Mouse (Mus musculus) midbrain, postnatal 0 days (tissue): Measurements from ENCODE around the gene Atrn. TPM values are rescaled to one million over a fixed set of nuclear protein-coding genes. Genes with fewer than 3 reads are reported as not detected.

Source experiments
- ATAC-seq: fragments of 200-750 bp; cut with Nextera tagmentation; 2 replicates; pipeline ENCODE4 v1.8.0; 2017; ENCODE audit warnings: moderate number of reproducible peaks, mild to moderate bottlenecking, moderate TSS enrichment, moderate library complexity; ENCODE audit not compliant: low FRiP score
- DNase-seq: peaks from one replicate; pipeline ENCODE4 v3.0.0-alpha.2; 2015; ENCODE audit warnings: low spot score
- H3K27ac ChIP-seq: fragments of 300-500 bp; sonication (generic); 2 replicates; pipeline ENCODE4 v1.5.1; 2014; ENCODE audit warnings: low read depth, mild to moderate bottlenecking, low read length, mixed read lengths
- H3K27me3 ChIP-seq: fragments of 300-500 bp; sonication (generic); 2 replicates; pipeline ENCODE4 v1.6.1; 2014; ENCODE audit warnings: low read length, control low read depth, mixed read lengths; ENCODE audit not compliant: insufficient read depth
- H3K36me3 ChIP-seq: fragments of 300-500 bp; sonication (generic); 2 replicates; pipeline ENCODE4 v1.6.1; 2014; ENCODE audit warnings: low read length, control low read depth, mixed read lengths; ENCODE audit not compliant: insufficient read depth
- H3K4me1 ChIP-seq: fragments of 300-500 bp; sonication (generic); 2 replicates; pipeline ENCODE4 v1.6.1; 2014; ENCODE audit warnings: mild to moderate bottlenecking, control low read depth, antibody characterized with exemption, low read length, mixed read lengths; ENCODE audit not compliant: insufficient read depth
- H3K4me2 ChIP-seq: fragments of 300-500 bp; sonication (generic); 2 replicates; pipeline ENCODE4 v1.6.1; 2014; ENCODE audit warnings: low read depth, mild to moderate bottlenecking, low read length, mixed read lengths; ENCODE audit not compliant: poor library complexity, severe bottlenecking
- H3K4me3 ChIP-seq: fragments of 300-500 bp; sonication (generic); 2 replicates; pipeline ENCODE4 v1.5.1; 2014; ENCODE audit warnings: low read depth, mild to moderate bottlenecking, low read length, moderate library complexity
- H3K9ac ChIP-seq: fragments of 300-500 bp; sonication (generic); replicated peaks from 2 replicates; pipeline ENCODE4 v1.6.1; 2014; ENCODE audit warnings: mild to moderate bottlenecking, low read length, moderate library complexity, mixed read lengths; ENCODE audit not compliant: poor library complexity, severe bottlenecking
- H3K9me3 ChIP-seq: fragments of 300-500 bp; sonication (generic); 2 replicates; pipeline ENCODE4 v1.6.1; 2016; ENCODE audit warnings: low read length, control low read depth
- CTCF ChIP-seq: IDR thresholded peaks from 2 replicates; pipeline ENCODE4 v1.5.1; 2016; ENCODE audit warnings: antibody characterized with exemption, mild to moderate bottlenecking
- WGBS: fragments of 180-500 bp; shearing (Covaris S2); extraction: QIAGEN DNeasy Blood & Tissue Kit; methylation state at CpG from one replicate; pipeline ENCODE4 v1.1.7; 2014; 5-methylcytosine and 5-hydroxymethylcytosine counted together
- polyA plus RNA-seq: library from polyadenylated mRNA; unstranded; fragments of >200 nt; fragmentation: Nextera tagmentation; extraction: Ambion mirVana; gene quantifications from 2 replicates; pipeline ENCODE4 v1.2.1, GENCODE M21; 2015
- total RNA-seq: library from RNA; depleted of rRNA; stranded (reverse); fragments of >200 nt; gene quantifications from 2 replicates; pipeline ENCODE4 v1.2.3, GENCODE M21; 2014

The Atrn gene
- total and polyA plus RNA-seq, 2 experiments from 2014 or later, result 13.5 to 84.4 TPM

DNA sequence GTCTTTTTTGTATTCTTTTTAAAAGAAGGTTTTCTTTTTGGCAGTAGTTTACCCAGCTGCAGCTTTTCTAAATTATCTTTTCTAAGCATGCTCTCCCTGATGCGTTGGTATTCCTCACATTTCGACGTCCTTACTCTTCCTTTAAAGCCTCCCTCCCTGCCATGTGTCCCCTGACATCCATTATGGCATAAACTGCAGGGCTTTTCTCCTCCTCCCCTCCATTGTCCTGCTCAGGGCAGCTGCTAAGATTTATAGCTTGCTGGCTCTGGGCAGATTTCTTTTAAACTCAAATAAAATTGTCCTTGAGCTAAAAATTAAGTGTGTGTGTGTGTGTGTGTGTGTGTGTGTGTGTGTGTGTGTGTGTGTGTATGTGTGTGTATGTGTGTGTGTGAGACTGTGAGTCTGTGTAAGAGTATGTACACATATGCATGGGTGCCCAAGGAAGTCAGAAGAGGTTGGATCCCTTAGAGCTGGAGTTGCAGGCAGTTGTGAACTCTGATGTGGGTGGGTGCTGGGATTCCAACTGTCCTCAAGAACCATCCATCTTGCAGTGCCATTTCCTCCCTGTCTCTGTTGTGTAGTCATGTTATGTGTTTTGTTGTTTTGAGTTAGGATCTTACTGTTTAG is 10.3 kb downstream of the Atrn start:
- WGBS, result 40% methylated on average over 3 of the region's 3 CpGs

DNA sequence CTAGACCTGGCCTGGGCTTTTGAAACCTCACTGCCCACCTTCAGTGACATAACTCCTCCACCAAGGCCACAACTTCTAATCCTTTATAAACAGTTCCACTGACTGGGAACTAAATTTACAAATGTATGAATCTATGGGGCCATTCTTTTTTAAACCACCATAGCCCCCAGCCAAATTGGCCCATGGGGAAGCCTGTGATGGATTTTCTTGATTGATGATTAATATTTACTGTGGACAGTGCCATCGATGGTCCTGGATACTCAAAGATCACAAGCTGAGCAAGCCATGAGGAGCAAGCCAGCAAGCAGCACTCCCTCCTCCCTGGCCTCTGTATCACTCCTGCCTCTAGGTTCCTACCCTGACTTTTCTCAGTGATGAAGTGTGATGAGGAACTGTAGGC is 11.4 kb downstream of the Atrn start:
- WGBS, result 86% methylated on average over 1 of the region's 1 CpGs
- ATAC-seq, result no peak
- no peak for DNase-seq
- no peak for TF ChIP-seq CTCF
- Histone ChIP-seq H3K4me1 (no peaks in the 10 kb centered on the region), H3K27ac (no peak overlapping the region), H3K9me3 (no peaks in the 10 kb centered on the region), H3K4me3 (no peak overlapping the region), H3K27me3 (no peaks in the 10 kb centered on the region), H3K4me2 (no peak overlapping the region), H3K9ac (no peak overlapping the region), H3K36me3 (no peaks in the 10 kb centered on the region)

More for the DNA sequence above, 10.3 kb downstream of the Atrn start:
- Histone ChIP-seq H3K4me2 (no peak overlapping the region), H3K9ac (no peak overlapping the region), H3K4me1 (no peaks in the 10 kb centered on the region), H3K27me3 (no peaks in the 10 kb centered on the region), H3K9me3 (no peaks in the 10 kb centered on the region), H3K27ac (no peak overlapping the region), H3K36me3 (no peaks in the 10 kb centered on the region), H3K4me3 (no peak overlapping the region)
- no peak for TF ChIP-seq CTCF
- no peak for DNase-seq
- ATAC-seq, result no peak

- ATAC-seq (no peak), DNase-seq (no peak)
- H3K4me3 ChIP-seq, result no peak overlapping the region
- 85% methylated on average over 5 of the region's 5 CpGs for WGBS
- H3K36me3 ChIP-seq, result no peaks in the 10 kb centered on the region
- H3K27me3 ChIP-seq, result no peaks in the 10 kb centered on the region
- no peak overlapping the region for H3K4me2 ChIP-seq
- no peak for TF ChIP-seq CTCF
- H3K9me3 ChIP-seq, result no peaks in the 10 kb centered on the region
- H3K27ac ChIP-seq, result no peak overlapping the region
- H3K4me1 ChIP-seq, result no peaks in the 10 kb centered on the region
- H3K9ac ChIP-seq, result no peak overlapping the region
Measured at GRCm38 (mm10) chr2:130919062-130919593, 12.8 kb downstream of the Atrn start.

DNA sequence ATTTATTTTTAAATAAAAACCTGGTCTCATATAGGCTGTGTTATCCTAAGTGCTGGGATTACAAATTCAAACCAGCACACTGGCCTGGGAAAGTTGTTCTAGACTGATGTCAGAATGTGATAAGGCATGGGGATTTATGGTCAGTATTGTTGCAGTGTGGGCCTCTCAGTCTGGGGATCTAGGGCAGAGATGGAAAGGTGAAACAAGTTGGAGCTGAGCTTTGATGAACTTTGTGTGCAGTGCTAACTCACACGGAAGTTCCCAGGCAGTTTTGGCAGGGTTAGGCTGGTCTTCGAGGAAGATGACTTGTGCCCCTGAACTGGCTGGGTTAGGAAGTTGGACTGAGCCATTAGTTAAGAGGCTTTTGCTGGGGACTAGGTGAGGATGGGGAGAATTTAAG is 18.7 kb downstream of the Atrn start:
- WGBS, result 88% methylated on average over 2 of the region's 2 CpGs
- no peak overlapping the region for H3K27ac ChIP-seq
- H3K27me3 ChIP-seq, result no peaks in the 10 kb centered on the region
- no peak overlapping the region for H3K9ac ChIP-seq
- H3K4me2 ChIP-seq, result no peak overlapping the region
- DNase-seq, result no peak
- ATAC-seq, result no peak
- no peaks in the 10 kb centered on the region for H3K4me1 ChIP-seq
- H3K4me3 ChIP-seq, result no peak overlapping the region
- H3K9me3 ChIP-seq, result no peaks in the 10 kb centered on the region
- H3K36me3 ChIP-seq, result no peaks in the 10 kb centered on the region
- no peak for TF ChIP-seq CTCF

GRCm38 (mm10) chr2:130928031-130928430 is 21.7 kb downstream of the Atrn start:
- no peak for DNase-seq
- Histone ChIP-seq H3K9ac (no peak overlapping the region), H3K4me1 (no peaks in the 10 kb centered on the region), H3K27ac (no peak overlapping the region), H3K36me3 (no peaks in the 10 kb centered on the region), H3K4me3 (no peak overlapping the region), H3K4me2 (no peak overlapping the region), H3K27me3 (no peaks in the 10 kb centered on the region), H3K9me3 (no peaks in the 10 kb centered on the region)
- ATAC-seq, result no peak
- TF ChIP-seq CTCF, result no peak
- WGBS, result 88% methylated on average over 4 of the region's 4 CpGs

- no peak overlapping the region for H3K4me2 ChIP-seq
- H3K4me3 ChIP-seq, result no peak overlapping the region
- ATAC-seq, result no peak
- no peaks in the 10 kb centered on the region for H3K4me1 ChIP-seq
- no peak for DNase-seq
- H3K9ac ChIP-seq, result no peak overlapping the region
- H3K27ac ChIP-seq, result no peak overlapping the region
- H3K27me3 ChIP-seq, result no peaks in the 10 kb centered on the region
- no peaks in the 10 kb centered on the region for H3K36me3 ChIP-seq
- H3K9me3 ChIP-seq, result no peaks in the 10 kb centered on the region
- TF ChIP-seq CTCF, result no peak
Measured at GRCm38 (mm10) chr2:130928530-130928929, 22.2 kb downstream of the Atrn start.
